17 mouse cellular contexts compared by ENCODE assay signal in the genomic region with DNA sequence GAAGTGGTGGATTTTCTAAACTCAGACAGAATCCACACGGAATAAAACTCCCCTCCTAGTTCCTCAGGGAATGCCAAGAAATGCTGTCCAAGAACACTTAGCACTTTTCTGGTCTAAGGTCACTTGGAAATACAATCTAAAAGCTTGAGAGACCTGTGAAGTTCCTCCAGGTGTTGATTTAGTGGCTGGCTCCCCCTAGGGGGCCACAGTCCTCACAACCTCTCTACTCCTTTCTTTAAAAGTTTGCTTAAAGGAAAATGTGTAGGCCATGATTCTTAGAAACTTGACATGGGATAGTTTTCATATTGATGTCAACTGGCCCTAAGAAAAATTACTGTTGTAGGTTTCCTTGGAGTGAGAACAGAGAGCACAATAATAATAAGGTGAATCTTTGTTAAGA.
DNase-seq lines count a peak whose midpoint lies in the region; ATAC-seq and TF ChIP-seq lines count a peak whose summit lies in the region.
"Had no signal": no experiment of that assay in that cellular context is flagged by ENCODE, and none has a peak within 500 bp of the region (broad histone marks: within the 10 kb centered on the region; RNA-seq: fewer than 3 reads in every experiment).

No protein-coding gene starts in this region.

- H3K4me2 ChIP-seq in kidney, postnatal 0 days (ENCODE audit: low read length), result no peak overlapping the region
- H3K4me2 ChIP-seq in lung, embryonic 14.5 days, result no peak overlapping the region
- H3K4me2 ChIP-seq: forebrain, embryonic 12.5 days; midbrain, embryonic 12.5 days; neural tube, embryonic 13.5 days had no signal

- no peaks in the 10 kb centered on the region for H3K27me3 ChIP-seq in kidney, postnatal 0 days (ENCODE audit: insufficient read depth, low read length)
- H3K27me3 ChIP-seq in kidney, adult 2 months (replicated peaks; ENCODE audit: control insufficient read depth, insufficient read depth, low read length), result no peaks in the 10 kb centered on the region
- H3K27me3 ChIP-seq in lung, embryonic 14.5 days (ENCODE audit: insufficient read depth, low read length), result no peaks in the 10 kb centered on the region
- H3K27me3 ChIP-seq: forebrain, embryonic 12.5 days; midbrain, embryonic 12.5 days had no signal

- H3K4me3 ChIP-seq in kidney, postnatal 0 days (replicated peaks; ENCODE audit: low read depth, low read length), result no peak overlapping the region
- H3K4me3 ChIP-seq in kidney, adult 2 months (ENCODE audit: insufficient read depth, low read depth, low read length), result no peak overlapping the region
- no peak overlapping the region for H3K4me3 ChIP-seq in lung, embryonic 14.5 days (ENCODE audit: low read depth, low read length)
- H3K4me3 ChIP-seq in lung, adult 2 months (replicated peaks; ENCODE audit: extremely low read depth, low read depth, low read length), result no peak overlapping the region
- H3K4me3 ChIP-seq: forebrain, embryonic 12.5 days; hindbrain, embryonic 10.5 days; midbrain, embryonic 12.5 days; neural tube, embryonic 13.5 days had no signal

- H3K9ac ChIP-seq in kidney, postnatal 0 days (ENCODE audit: low read depth, low read length), result no peak overlapping the region
- no peak overlapping the region for H3K9ac ChIP-seq in lung, embryonic 14.5 days
- H3K9ac ChIP-seq: forebrain, embryonic 12.5 days; midbrain, embryonic 12.5 days; neural tube, embryonic 13.5 days had no signal

- 34% methylated on average over 1 of the region's 1 CpGs for WGBS in kidney, postnatal 0 days
- WGBS in kidney, adult 2 months, result 22% methylated on average over 1 of the region's 1 CpGs
- 9% methylated on average over 1 of the region's 1 CpGs for WGBS in lung, embryonic 14.5 days
- WGBS in lung, adult 2 months, result 31% methylated on average over 1 of the region's 1 CpGs

- H3K36me3 ChIP-seq in kidney, postnatal 0 days (ENCODE audit: insufficient read depth, low read length), result no peaks in the 10 kb centered on the region
- H3K36me3 ChIP-seq in kidney, adult 2 months (ENCODE audit: control insufficient read depth, insufficient read depth, low read length), result no peaks in the 10 kb centered on the region
- no peaks in the 10 kb centered on the region for H3K36me3 ChIP-seq in lung, embryonic 14.5 days (ENCODE audit: insufficient read depth)
- H3K36me3 ChIP-seq: forebrain, embryonic 12.5 days; hindbrain, embryonic 10.5 days; midbrain, embryonic 12.5 days; neural tube, embryonic 13.5 days had no signal

- no peak for TF ChIP-seq POLR2A in kidney, adult 2 months (IDR thresholded peaks at IDR 0.05; ENCODE audit: low read depth, low read length)
- TF ChIP-seq POLR2A in lung, adult 2 months (IDR thresholded peaks at IDR 0.05; ENCODE audit: borderline replicate concordance, extremely low read depth, low read depth, low read length), result no peak

- no peaks in the 10 kb centered on the region for H3K4me1 ChIP-seq in kidney, postnatal 0 days (replicated peaks; ENCODE audit: insufficient read depth, low read length)
- H3K4me1 ChIP-seq in kidney, adult 2 months (ENCODE audit: control insufficient read depth, insufficient read depth, low read length), result no peaks in the 10 kb centered on the region
- no peaks in the 10 kb centered on the region for H3K4me1 ChIP-seq in lung, embryonic 14.5 days (ENCODE audit: insufficient read depth)
- no peaks in the 10 kb centered on the region for H3K4me1 ChIP-seq in lung, adult 2 months (ENCODE audit: control insufficient read depth, insufficient read depth, low read length)
- H3K4me1 ChIP-seq: hindbrain, embryonic 10.5 days; midbrain, embryonic 12.5 days; neural tube, embryonic 13.5 days had no signal

- DNase-seq in adrenal gland, postnatal 10 days, result peak; percentile 1
- no peak for DNase-seq in adrenal gland, postnatal 14 days
- peak; percentile 5 for DNase-seq in kidney, postnatal 0 days (ENCODE audit: low spot score)
- DNase-seq in kidney, adult 2 months, result no peak
- DNase-seq in lung, embryonic 14.5 days, result peak; percentile 17
- no peak for DNase-seq in lung, adult 2 months
- DNase-seq in 416B (ENCODE audit: low read depth), result peak; percentile 4
- DNase-seq: cerebellum, adult 18-20 months; cerebellum, postnatal 25 days; liver; thymus, postnatal 36 days had no signal

- H3K27ac ChIP-seq in kidney, postnatal 0 days, result no peak overlapping the region
- H3K27ac ChIP-seq in kidney, adult 2 months (ENCODE audit: insufficient read depth, low read depth, low read length), result no peak overlapping the region
- no peak overlapping the region for H3K27ac ChIP-seq in lung, embryonic 14.5 days (ENCODE audit: low read depth)
- H3K27ac ChIP-seq: forebrain, embryonic 12.5 days; hindbrain, embryonic 10.5 days; midbrain, embryonic 12.5 days; neural tube, embryonic 13.5 days had no signal

- no peaks in the 10 kb centered on the region for H3K9me3 ChIP-seq in kidney, postnatal 0 days (replicated peaks; ENCODE audit: low read length)
- no peaks in the 10 kb centered on the region for H3K9me3 ChIP-seq in lung, embryonic 14.5 days (ENCODE audit: low read depth, low read length)
- H3K9me3 ChIP-seq: forebrain, embryonic 12.5 days; hindbrain, embryonic 10.5 days; midbrain, embryonic 12.5 days; neural tube, embryonic 13.5 days had no signal

- ATAC-seq in kidney, postnatal 0 days (replicated peaks; ENCODE audit: low FRiP score, low read depth), result no peak
- ATAC-seq in lung, embryonic 14.5 days (ENCODE audit: insufficient read depth), result no peak
- no peak for ATAC-seq in inflammation-experienced regulatory T-cells, adult 6 months
- ATAC-seq: CD4-positive, CD25-positive, alpha-beta regulatory T cell, adult 4 months had no signal

- peak; percentile 54 for TF ChIP-seq CTCF in kidney, postnatal 0 days (IDR thresholded peaks at IDR 0.05; ENCODE audit: low read depth)
- TF ChIP-seq CTCF in kidney, adult 2 months (conservative IDR thresholded peaks at IDR 0.05; ENCODE audit: insufficient read depth, insufficient read length, low read depth, low read length), result no peak
- peak; percentile 27; the same call in 1 of the 2 replicates for TF ChIP-seq CTCF in lung, embryonic 14.5 days (IDR thresholded peaks at IDR 0.05; ENCODE audit: low read depth)
- no peak for TF ChIP-seq CTCF in lung, adult 2 months (IDR thresholded peaks at IDR 0.05; ENCODE audit: insufficient read depth, low read length)

Comparison
In these comparisons a context has a peak if more than half of its experiments do, and no peak if none do; other contexts are left out.
1. DNase-seq: peak in adrenal gland, postnatal 10 days (single experiment), kidney, postnatal 0 days (single experiment), lung, embryonic 14.5 days (single experiment) and 416B (single experiment); none in adrenal gland, postnatal 14 days (single experiment), kidney, adult 2 months (single experiment) and lung, adult 2 months (single experiment).
2. CTCF ChIP-seq: peak in kidney, postnatal 0 days (single experiment) and lung, embryonic 14.5 days (single experiment); none in kidney, adult 2 months (single experiment) and lung, adult 2 months (single experiment).